Mouse (Mus musculus): ENCODE results near the gene Fgf4. TPM values are rescaled to one million over a fixed set of nuclear protein-coding genes. Genes with fewer than 3 reads are reported as not detected.

Fgf4 gene
- 82.9 and 84.3 TPM in 2 replicates for polyA plus RNA-seq (2011; ENCODE audit: insufficient read depth, insufficient read length, low read depth, missing spikeins)

- H3K27ac ChIP-seq (ENCODE audit: insufficient read depth, low read length), result no peak within 1 kb of the TSS
- no peak for TF ChIP-seq EP300 (IDR thresholded peaks at IDR 0.05; ENCODE audit: insufficient read depth, low read depth, low read length)
- H3K4me1 ChIP-seq (ENCODE audit: control insufficient read depth, insufficient read depth, low read length), result peaks cover 7% of the 10 kb centered on the region
- H3K4me3 ChIP-seq (ENCODE audit: low read depth, low read length), result no peak within 1 kb of the TSS
- no peaks in the 10 kb centered on the region for H3K36me3 ChIP-seq (ENCODE audit: control insufficient read depth, insufficient read depth, low read length, poor library complexity, severe bottlenecking)
- no peak within 1 kb of the TSS for H3K9ac ChIP-seq (ENCODE audit: low read depth, poor library complexity, severe bottlenecking)
- H3K27me3 ChIP-seq (ENCODE audit: control insufficient read depth, insufficient read depth, low read length, poor library complexity, severe bottlenecking), result no peaks in the 10 kb centered on the region
- no peaks in the 10 kb centered on the region for H3K9me3 ChIP-seq (replicated peaks; ENCODE audit: control insufficient read depth, insufficient read depth, low read length, poor library complexity, severe bottlenecking)
Measured at GRCm38 (mm10) chr7:144847067-144847466, at the start of gene Fgf4. Fgf4 (plus strand) TSS chr7:144847367.

DNA sequence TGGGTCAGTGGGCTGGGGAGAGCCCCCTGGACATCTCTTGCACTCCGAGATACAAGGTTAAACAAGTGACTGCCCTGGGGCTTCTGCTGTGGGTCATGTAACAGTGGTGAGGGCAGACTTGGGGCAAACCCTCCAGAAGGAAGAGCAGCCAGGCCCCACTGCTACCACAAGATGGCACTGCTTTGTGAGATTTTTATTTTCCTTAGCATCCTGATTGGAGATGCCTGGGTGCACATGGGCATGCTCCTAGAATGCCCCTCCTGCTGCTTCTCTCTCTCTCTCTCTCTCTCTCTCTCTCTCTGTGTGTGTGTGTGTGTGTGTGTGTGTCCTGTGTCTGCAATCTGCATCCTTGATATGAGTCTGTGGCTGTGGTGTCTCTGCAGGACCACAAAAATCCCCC is 48.7 kb upstream of the Fgf4 start:
- Histone ChIP-seq H3K27me3 (ENCODE audit: control insufficient read depth, insufficient read depth, low read length, poor library complexity, severe bottlenecking) (no peaks in the 10 kb centered on the region), H3K4me1 (ENCODE audit: control insufficient read depth, insufficient read depth, low read length) (no peaks in the 10 kb centered on the region), H3K9ac (ENCODE audit: low read depth, poor library complexity, severe bottlenecking) (no peak overlapping the region), H3K4me3 (ENCODE audit: low read depth, low read length) (no peak overlapping the region), H3K36me3 (ENCODE audit: control insufficient read depth, insufficient read depth, low read length, poor library complexity, severe bottlenecking) (no peaks in the 10 kb centered on the region), H3K27ac (ENCODE audit: insufficient read depth, low read length) (no peak overlapping the region), H3K9me3 (replicated peaks; ENCODE audit: control insufficient read depth, insufficient read depth, low read length, poor library complexity, severe bottlenecking) (no peaks in the 10 kb centered on the region)
- TF ChIP-seq CTCF (IDR thresholded peaks at IDR 0.05; ENCODE audit: low read depth, low read length), result peak; percentile 72
- no peak for TF ChIP-seq EP300 (IDR thresholded peaks at IDR 0.05; ENCODE audit: insufficient read depth, low read depth, low read length)
- no peak for TF ChIP-seq POLR2A (IDR thresholded peaks at IDR 0.05; ENCODE audit: insufficient read depth, low read length)

- no peaks in the 10 kb centered on the region for H3K4me1 ChIP-seq (ENCODE audit: control insufficient read depth, insufficient read depth, low read length)
Measured at GRCm38 (mm10) chr7:144807036-144807435, 40.1 kb upstream of the Fgf4 start.

DNA sequence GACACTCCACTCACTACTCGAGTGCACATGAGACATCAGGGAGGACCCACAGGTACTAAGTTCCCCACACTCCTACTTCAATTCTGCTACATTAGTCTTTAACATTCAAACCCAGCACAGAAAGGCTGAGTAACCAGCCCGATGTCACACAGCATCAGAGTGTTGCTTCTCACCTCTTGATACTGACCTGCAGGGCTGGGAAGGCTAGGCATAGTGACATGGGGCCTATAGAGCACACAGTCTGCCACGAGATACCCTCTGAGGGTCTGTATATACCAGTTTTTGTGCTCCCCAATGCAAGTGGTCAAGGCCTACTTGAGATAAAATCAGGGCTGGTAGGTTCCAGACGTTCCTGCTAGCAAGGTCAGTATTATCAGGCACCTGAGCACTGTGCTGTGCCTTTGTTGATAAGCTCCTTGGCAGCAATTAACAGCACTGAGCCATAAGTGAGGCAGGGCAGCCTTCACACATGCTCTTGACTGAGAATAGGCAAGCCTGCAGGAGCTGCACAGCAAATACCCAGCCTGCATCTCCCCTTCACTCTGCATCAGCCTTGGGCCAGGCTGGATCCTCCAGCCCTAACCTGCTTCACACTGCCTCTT is 39.1 kb upstream of the Fgf4 start:
- Histone ChIP-seq H3K9ac (ENCODE audit: low read depth, poor library complexity, severe bottlenecking) (no peak overlapping the region), H3K36me3 (ENCODE audit: control insufficient read depth, insufficient read depth, low read length, poor library complexity, severe bottlenecking) (no peaks in the 10 kb centered on the region), H3K4me1 (ENCODE audit: control insufficient read depth, insufficient read depth, low read length) (no peaks in the 10 kb centered on the region), H3K27me3 (ENCODE audit: control insufficient read depth, insufficient read depth, low read length, poor library complexity, severe bottlenecking) (no peaks in the 10 kb centered on the region), H3K27ac (ENCODE audit: insufficient read depth, low read length) (no peak overlapping the region), H3K4me3 (ENCODE audit: low read depth, low read length) (no peak overlapping the region), H3K9me3 (replicated peaks; ENCODE audit: control insufficient read depth, insufficient read depth, low read length, poor library complexity, severe bottlenecking) (no peaks in the 10 kb centered on the region)
- TF ChIP-seq EP300 (IDR thresholded peaks at IDR 0.05; ENCODE audit: insufficient read depth, low read depth, low read length), result no peak
- TF ChIP-seq POLR2A (IDR thresholded peaks at IDR 0.05; ENCODE audit: insufficient read depth, low read length), result no peak
- TF ChIP-seq CTCF (IDR thresholded peaks at IDR 0.05; ENCODE audit: low read depth, low read length), result no peak

More at GRCm38 (mm10) chr7:144807036-144807435, 40.1 kb upstream of the Fgf4 start:
- Histone ChIP-seq H3K27ac (ENCODE audit: insufficient read depth, low read length) (no peak overlapping the region), H3K36me3 (ENCODE audit: control insufficient read depth, insufficient read depth, low read length, poor library complexity, severe bottlenecking) (no peaks in the 10 kb centered on the region), H3K4me3 (ENCODE audit: low read depth, low read length) (no peak overlapping the region), H3K27me3 (ENCODE audit: control insufficient read depth, insufficient read depth, low read length, poor library complexity, severe bottlenecking) (no peaks in the 10 kb centered on the region), H3K9ac (ENCODE audit: low read depth, poor library complexity, severe bottlenecking) (no peak overlapping the region), H3K9me3 (replicated peaks; ENCODE audit: control insufficient read depth, insufficient read depth, low read length, poor library complexity, severe bottlenecking) (no peaks in the 10 kb centered on the region)
- no peak for TF ChIP-seq POLR2A (IDR thresholded peaks at IDR 0.05; ENCODE audit: insufficient read depth, low read length)

DNA sequence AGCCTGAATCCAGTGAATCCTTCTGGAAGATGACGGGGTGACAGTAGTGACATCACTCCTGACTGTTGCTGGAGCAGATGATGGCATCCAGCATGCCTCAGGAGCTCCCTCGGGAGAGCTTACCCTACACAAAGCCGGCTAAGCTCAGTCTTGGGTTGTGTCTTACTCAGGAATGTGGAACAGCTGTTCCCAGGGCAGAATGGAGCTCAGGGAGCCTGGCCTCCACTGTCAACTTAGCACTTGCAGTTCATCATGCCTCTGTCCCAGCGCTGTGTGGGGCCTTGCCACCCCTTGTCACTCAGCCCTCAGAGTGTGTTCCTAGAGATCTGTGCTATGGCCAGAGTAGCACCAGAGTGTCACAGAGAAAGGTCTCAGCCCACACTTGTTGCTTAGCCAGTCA is 35.6 kb upstream of the Fgf4 start:
- TF ChIP-seq EP300 (IDR thresholded peaks at IDR 0.05; ENCODE audit: insufficient read depth, low read depth, low read length) (no peak), POLR2A (IDR thresholded peaks at IDR 0.05; ENCODE audit: insufficient read depth, low read length) (no peak), CTCF (IDR thresholded peaks at IDR 0.05; ENCODE audit: low read depth, low read length) (no peak)
- H3K27me3 ChIP-seq (ENCODE audit: control insufficient read depth, insufficient read depth, low read length, poor library complexity, severe bottlenecking), result no peaks in the 10 kb centered on the region
- H3K9me3 ChIP-seq (replicated peaks; ENCODE audit: control insufficient read depth, insufficient read depth, low read length, poor library complexity, severe bottlenecking), result no peaks in the 10 kb centered on the region
- H3K4me1 ChIP-seq (ENCODE audit: control insufficient read depth, insufficient read depth, low read length), result no peaks in the 10 kb centered on the region
- no peak overlapping the region for H3K9ac ChIP-seq (ENCODE audit: low read depth, poor library complexity, severe bottlenecking)
- no peak overlapping the region for H3K27ac ChIP-seq (ENCODE audit: insufficient read depth, low read length)
- no peaks in the 10 kb centered on the region for H3K36me3 ChIP-seq (ENCODE audit: control insufficient read depth, insufficient read depth, low read length, poor library complexity, severe bottlenecking)
- no peak overlapping the region for H3K4me3 ChIP-seq (ENCODE audit: low read depth, low read length)

DNA sequence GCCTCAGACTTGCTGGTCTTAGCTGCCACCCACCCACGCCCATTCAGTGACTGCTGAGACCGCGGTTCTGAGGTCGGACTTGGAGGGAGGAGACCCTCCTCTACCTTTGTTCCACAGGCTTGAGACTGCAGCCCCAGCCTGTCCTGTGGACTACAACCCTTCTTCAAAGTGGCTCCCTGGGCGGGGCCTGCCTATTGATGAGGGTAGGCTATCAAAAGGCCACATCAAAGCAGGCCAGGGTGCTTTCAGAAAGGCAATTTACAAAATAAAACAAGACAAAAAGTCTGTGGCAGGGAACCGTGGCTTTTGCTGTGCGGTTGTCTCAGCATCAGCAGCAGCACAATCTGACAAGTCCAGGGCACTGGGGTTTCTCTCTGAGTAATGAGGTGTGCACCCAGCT is 25.3 kb upstream of the Fgf4 start:
- H3K36me3 ChIP-seq (ENCODE audit: control insufficient read depth, insufficient read depth, low read length, poor library complexity, severe bottlenecking), result no peaks in the 10 kb centered on the region
- TF ChIP-seq POLR2A (IDR thresholded peaks at IDR 0.05; ENCODE audit: insufficient read depth, low read length) (no peak), EP300 (IDR thresholded peaks at IDR 0.05; ENCODE audit: insufficient read depth, low read depth, low read length) (no peak), CTCF (IDR thresholded peaks at IDR 0.05; ENCODE audit: low read depth, low read length) (no peak)
- 0 out of 2 replicates have a peak, but pooled peaks cover 4% of the 10 kb centered on the region for H3K9me3 ChIP-seq (replicated peaks; ENCODE audit: control insufficient read depth, insufficient read depth, low read length, poor library complexity, severe bottlenecking)
- no peak overlapping the region for H3K9ac ChIP-seq (ENCODE audit: low read depth, poor library complexity, severe bottlenecking)
- no peak overlapping the region for H3K27ac ChIP-seq (ENCODE audit: insufficient read depth, low read length)
- peaks cover 5% of the 10 kb centered on the region for H3K4me1 ChIP-seq (ENCODE audit: control insufficient read depth, insufficient read depth, low read length)
- H3K4me3 ChIP-seq (ENCODE audit: low read depth, low read length), result no peak overlapping the region
- no peaks in the 10 kb centered on the region for H3K27me3 ChIP-seq (ENCODE audit: control insufficient read depth, insufficient read depth, low read length, poor library complexity, severe bottlenecking)

All from ES-Bruce4 (cell line).